In the genomic region with DNA sequence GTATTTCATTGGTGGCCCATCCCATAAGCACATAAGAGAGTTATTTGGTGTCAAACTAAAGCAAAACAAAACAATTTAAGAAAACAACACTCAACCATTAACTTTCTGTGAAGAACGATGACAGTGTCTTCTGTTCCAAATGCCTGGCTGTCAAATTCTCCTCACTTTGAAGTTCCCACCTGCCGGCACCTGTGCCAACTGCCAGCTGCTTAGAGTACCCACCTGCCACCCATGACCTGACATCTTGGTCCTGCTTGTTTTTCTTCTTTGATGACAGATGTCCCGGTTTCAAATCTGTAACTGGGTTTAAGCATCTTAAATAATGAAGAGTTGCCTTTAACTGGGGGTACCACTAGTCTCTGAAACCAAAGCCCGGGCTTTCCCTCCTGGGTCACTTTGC, we compare ENCODE assay signal across 17 mouse cellular contexts.
"Had no signal": no experiment of that assay in that cellular context is flagged by ENCODE, and none has a peak within 500 bp of the region (broad histone marks: within the 10 kb centered on the region; RNA-seq: fewer than 3 reads in every experiment).

No protein-coding gene starts in this region.

- H3K9ac ChIP-seq: lung, embryonic 14.5 days; midbrain, embryonic 13.5 days had no signal

- H3K4me2 ChIP-seq: lung, embryonic 14.5 days; midbrain, embryonic 13.5 days had no signal

- ATAC-seq: inflammation-experienced regulatory T-cells, adult 6 months; intestine, embryonic 16.5 days; lung, postnatal 0 days; midbrain, embryonic 13.5 days; midbrain, embryonic 16.5 days had no signal

- H3K27me3 ChIP-seq: midbrain, embryonic 13.5 days had no signal

- DNase-seq: kidney, adult 18-20 months; kidney, adult 9 months; kidney, postnatal 25 days; layer of hippocampus, postnatal 36 days; lung, embryonic 14.5 days; right cerebral cortex, adult 18-20 months; right cerebral cortex, postnatal 14 days; right cerebral cortex, postnatal 4 days had no signal

- H3K27ac ChIP-seq: kidney, postnatal 0 days; left cerebral cortex, adult 2 months; macrophage; midbrain, embryonic 13.5 days; stomach, postnatal 0 days had no signal

- H3K36me3 ChIP-seq: midbrain, embryonic 13.5 days had no signal

- H3K9me3 ChIP-seq: midbrain, embryonic 13.5 days had no signal

- H3K4me3 ChIP-seq: left cerebral cortex, adult 2 months; midbrain, embryonic 13.5 days had no signal
